Mouse (Mus musculus) stomach, postnatal 0 days (tissue): Measurements from ENCODE around the gene Sun1.

ENCODE experiments used
- CTCF ChIP-seq: IDR thresholded peaks from 2 replicates; pipeline ENCODE4 v1.5.1; 2016; ENCODE audit warnings: antibody characterized with exemption, low read depth, mild to moderate bottlenecking, moderate library complexity
- EP300 ChIP-seq: optimal IDR thresholded peaks from 2 replicates; pipeline ENCODE3; 2016; ENCODE audit warnings: antibody characterized with exemption

DNA sequence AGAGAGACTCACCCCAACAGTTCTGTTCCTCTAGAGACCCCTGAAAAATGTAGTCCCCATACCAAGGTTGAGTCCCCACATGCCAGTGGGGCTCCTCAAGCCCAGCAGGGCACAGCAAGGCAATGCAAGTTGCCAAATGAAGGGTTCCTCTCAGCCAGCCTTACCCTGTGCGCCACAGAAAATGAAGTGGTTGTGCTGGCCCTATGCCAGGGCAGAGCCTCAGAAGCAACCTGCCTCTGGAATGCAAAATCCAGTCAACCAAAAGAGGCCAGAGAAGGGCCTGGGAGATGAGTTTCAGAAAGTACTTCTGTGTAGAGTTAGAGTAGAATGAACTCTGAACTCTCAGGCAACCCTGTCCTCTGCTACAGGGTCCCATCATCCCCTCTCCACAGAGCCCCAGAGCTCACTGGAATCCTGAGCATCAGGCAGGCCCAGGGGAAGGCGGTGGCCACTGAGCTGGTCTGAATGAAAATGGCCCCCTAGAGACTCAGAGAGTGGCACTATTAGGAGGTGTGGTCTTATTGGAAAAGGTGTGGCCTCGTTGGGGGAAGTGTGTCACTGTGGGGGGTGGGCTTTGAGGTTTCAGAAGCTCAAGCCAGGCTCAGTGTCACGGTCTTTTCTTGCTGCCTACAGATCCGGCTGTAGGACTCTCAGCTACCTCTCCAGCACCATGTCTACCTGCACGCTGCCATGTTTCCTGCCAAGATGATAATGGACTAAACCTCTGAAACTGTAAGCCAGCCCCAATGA, 91.5 kb downstream of the Sun1 start:
- TF ChIP-seq CTCF (no peak), EP300 (no peak)
